Mouse (Mus musculus) embryonic facial prominence, embryonic 10.5 days (tissue): ENCODE measurements at regions not wholly inside any gene's neighbourhood (a gene's known extent, or its start where the extent isn't known, plus 50 kb on each side); places are given as distances from the start of the nearest gene placed in this dataset.
"Not testable (repeated sequence)": the region's sequence is repeated elsewhere in the genome, so short reads cannot be mapped to it uniquely, and the experiment has no call there.

Experiments used
- DNase-seq: peaks from one replicate; pipeline ENCODE4 v3.0.0-alpha.2; 2017; ENCODE audit warnings: low spot score
- H3K27ac ChIP-seq: fragments of 300-500 bp; sonication (generic); replicated peaks from 2 replicates; pipeline ENCODE4 v1.5.1; 2016; ENCODE audit warnings: mild to moderate bottlenecking
- H3K27me3 ChIP-seq: fragments of 300-500 bp; sonication (generic); replicated peaks from 2 replicates; pipeline ENCODE4 v1.6.1; 2016; ENCODE audit warnings: low read depth, mild to moderate bottlenecking; ENCODE audit not compliant: poor library complexity, severe bottlenecking
- H3K36me3 ChIP-seq: fragments of 300-500 bp; sonication (generic); replicated peaks from 2 replicates; pipeline ENCODE4 v1.6.1; 2016; ENCODE audit warnings: mild to moderate bottlenecking, moderate library complexity
- H3K4me1 ChIP-seq: fragments of 300-500 bp; sonication (generic); 2 replicates; pipeline ENCODE4 v1.6.1; 2016
- H3K4me3 ChIP-seq: fragments of 300-500 bp; sonication (generic); 2 replicates; pipeline ENCODE4 v1.5.1; 2016; ENCODE audit warnings: mild to moderate bottlenecking, moderate library complexity
- H3K9me3 ChIP-seq: fragments of 300-500 bp; sonication (generic); 2 replicates; pipeline ENCODE4 v1.6.1; 2016; ENCODE audit warnings: mild to moderate bottlenecking
- WGBS: fragments of 180-500 bp; shearing (Covaris S2); methylation state at CpG from one replicate; pipeline ENCODE4 v1.1.7; 2016; 5-methylcytosine and 5-hydroxymethylcytosine counted together

GRCm38 (mm10) chr14:120770579-120770978, 140.4 kb upstream of the Ipo5 start:
- no peak for DNase-seq
- no peaks in the 10 kb centered on the region for H3K4me1 ChIP-seq
- no peak overlapping the region for H3K27ac ChIP-seq
- 81% methylated on average over 3 of the region's 3 CpGs for WGBS
- no peaks in the 10 kb centered on the region for H3K36me3 ChIP-seq
- 0 out of 2 replicates have a peak, but pooled peaks cover 2% of the 10 kb centered on the region for H3K9me3 ChIP-seq
- H3K4me3 ChIP-seq, result no peak overlapping the region
- no peaks in the 10 kb centered on the region for H3K27me3 ChIP-seq

GRCm38 (mm10) chr14:120773001-120773400, 138.0 kb upstream of the Ipo5 start:
- H3K27me3 ChIP-seq, H3K9me3 ChIP-seq, H3K4me3 ChIP-seq, H3K36me3 ChIP-seq, H3K4me1 ChIP-seq, DNase-seq, H3K27ac ChIP-seq: not testable (repeated sequence)
- 80% methylated on average over 4 of the region's 4 CpGs for WGBS

DNA sequence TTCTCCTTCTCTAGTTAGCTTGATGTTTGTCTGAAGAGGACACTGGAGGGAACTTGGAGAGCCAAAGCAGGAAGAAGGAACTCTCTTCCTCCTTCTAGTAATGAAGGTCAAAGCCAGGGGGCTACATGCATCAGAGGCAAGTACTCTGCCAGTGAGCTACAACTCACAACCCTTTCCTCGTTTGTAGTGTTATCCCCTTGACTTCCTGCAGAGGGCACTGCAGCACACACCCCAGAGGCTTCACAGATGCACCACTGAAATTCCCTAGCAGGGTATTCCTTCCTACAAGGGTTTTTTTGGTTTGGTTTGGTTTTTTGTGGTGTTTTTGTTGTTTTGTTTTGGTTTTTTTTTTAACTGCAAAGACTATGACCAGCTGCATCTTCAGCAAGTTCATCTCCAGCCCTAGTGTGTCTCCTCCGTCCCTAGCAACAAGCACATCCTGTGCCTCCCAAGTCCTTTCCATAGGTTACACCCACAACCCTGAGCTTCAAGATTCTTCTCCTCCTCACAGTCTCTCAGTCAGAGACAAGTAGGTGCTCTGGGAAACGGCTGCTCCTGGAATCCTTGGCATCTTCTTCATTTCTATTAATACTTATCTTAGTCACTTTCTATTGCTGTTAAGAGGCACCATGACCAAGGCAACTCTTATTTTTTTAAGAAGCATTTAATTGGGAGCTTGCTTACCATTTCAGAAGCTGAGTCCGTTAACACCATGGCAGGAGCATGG, 119.0 kb upstream of the Ipo5 start:
- no peaks in the 10 kb centered on the region for H3K27me3 ChIP-seq
- DNase-seq, result no peak
- no peak overlapping the region for H3K4me3 ChIP-seq
- WGBS, result 79% methylated on average over 4 of the region's 4 CpGs
- H3K36me3 ChIP-seq, result no peaks in the 10 kb centered on the region
- H3K4me1 ChIP-seq, result no peaks in the 10 kb centered on the region
- H3K27ac ChIP-seq, result no peak overlapping the region
- H3K9me3 ChIP-seq, result no peaks in the 10 kb centered on the region

- no peak overlapping the region for H3K27ac ChIP-seq
- WGBS, result 80% methylated on average over 7 of the region's 7 CpGs
- H3K4me1 ChIP-seq, result peaks cover 3% of the 10 kb centered on the region; the same call in 1 of the 2 replicates
- no peak for DNase-seq
- H3K36me3 ChIP-seq, result no peaks in the 10 kb centered on the region
- H3K27me3 ChIP-seq, result peaks cover under 1% of the 10 kb centered on the region; the same call in 1 of the 2 replicates
- no peaks in the 10 kb centered on the region for H3K9me3 ChIP-seq
- H3K4me3 ChIP-seq, result no peak overlapping the region
Measured at GRCm38 (mm10) chr14:120797916-120798490, 113.0 kb upstream of the Ipo5 start.

DNA sequence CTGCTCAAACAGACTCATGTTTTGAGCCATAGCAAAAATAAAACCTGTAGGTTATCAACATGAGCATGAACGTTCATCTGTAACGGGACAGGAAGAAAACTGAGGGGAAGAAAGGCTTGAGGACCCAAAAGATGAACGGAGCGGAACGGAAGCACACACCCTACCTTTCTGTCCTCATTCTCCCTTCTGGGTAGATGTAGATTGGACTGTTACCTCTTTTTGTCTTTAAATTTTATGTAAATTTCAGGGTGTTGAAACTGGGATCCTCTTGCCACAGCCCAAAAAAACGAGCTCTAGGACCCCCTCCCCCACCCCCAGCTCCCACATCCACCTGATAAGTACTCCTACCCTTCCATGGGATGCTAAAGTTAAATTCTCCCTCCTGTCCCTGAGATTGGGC, 107.8 kb upstream of the Ipo5 start:
- Histone ChIP-seq H3K36me3 (no peaks in the 10 kb centered on the region), H3K27ac (0 out of 2 replicates have a peak overlapping the region, but pooled peaks have one; percentile 19), H3K4me1 (peaks cover 38% of the 10 kb centered on the region), H3K9me3 (no peaks in the 10 kb centered on the region; the same call in 1 of the 2 replicates), H3K4me3 (peak overlapping the region; percentile 36), H3K27me3 (peaks cover 12% of the 10 kb centered on the region)
- 54% methylated on average over 6 of the region's 6 CpGs for WGBS
- no peak for DNase-seq

GRCm38 (mm10) chr14:120803739-120804138, 107.3 kb upstream of the Ipo5 start:
- Histone ChIP-seq H3K4me1 (peaks cover 35% of the 10 kb centered on the region), H3K36me3 (no peaks in the 10 kb centered on the region), H3K4me3 (peak overlapping the region; percentile 36), H3K9me3 (no peaks in the 10 kb centered on the region; the same call in 1 of the 2 replicates), H3K27ac (peak overlapping the region; percentile 19), H3K27me3 (peaks cover 12% of the 10 kb centered on the region)
- peak; percentile 59 for DNase-seq
- WGBS, result 3% methylated on average over 12 of the region's 12 CpGs

DNA sequence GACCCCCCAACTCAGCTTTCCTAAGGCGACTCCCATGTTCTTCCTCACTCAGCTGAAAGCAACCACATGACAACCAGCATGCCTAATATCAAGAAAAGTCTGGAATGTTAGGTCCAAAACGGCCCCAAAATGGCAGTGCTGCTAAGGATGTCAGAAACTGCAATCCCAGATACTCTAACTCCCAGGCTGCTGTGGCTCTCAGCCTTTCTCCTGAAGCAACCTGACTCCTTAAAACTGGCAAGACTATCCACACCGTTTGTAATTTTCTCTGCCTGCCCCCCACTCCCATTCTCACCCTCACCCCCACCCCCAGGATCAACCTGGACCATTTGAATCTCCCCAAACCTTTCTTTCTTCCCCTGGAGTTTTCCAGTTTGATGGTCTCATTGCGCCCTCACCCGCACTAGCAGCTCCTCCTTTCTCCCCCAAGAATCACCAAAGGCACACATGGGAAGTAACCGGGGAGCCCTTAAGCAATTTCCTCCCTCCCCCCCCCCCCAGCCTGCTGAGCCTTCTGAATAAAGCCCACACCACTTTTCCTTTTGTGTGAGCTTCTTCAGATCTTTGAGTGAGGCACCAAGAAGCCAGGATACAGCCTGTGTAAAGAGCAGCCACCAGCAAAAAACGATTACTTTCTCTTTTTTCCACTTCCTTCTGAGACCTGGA, 106.7 kb upstream of the Ipo5 start:
- H3K9me3 ChIP-seq, result no peaks in the 10 kb centered on the region; the same call in 1 of the 2 replicates
- peak overlapping the region; percentile 36 for H3K4me3 ChIP-seq
- WGBS, result 15% methylated on average over 7 of the region's 7 CpGs
- no peaks in the 10 kb centered on the region for H3K36me3 ChIP-seq
- peaks cover 35% of the 10 kb centered on the region for H3K4me1 ChIP-seq
- peaks cover 12% of the 10 kb centered on the region for H3K27me3 ChIP-seq
- DNase-seq, result peak; percentile 18
- H3K27ac ChIP-seq, result peak overlapping the region; percentile 19

DNA sequence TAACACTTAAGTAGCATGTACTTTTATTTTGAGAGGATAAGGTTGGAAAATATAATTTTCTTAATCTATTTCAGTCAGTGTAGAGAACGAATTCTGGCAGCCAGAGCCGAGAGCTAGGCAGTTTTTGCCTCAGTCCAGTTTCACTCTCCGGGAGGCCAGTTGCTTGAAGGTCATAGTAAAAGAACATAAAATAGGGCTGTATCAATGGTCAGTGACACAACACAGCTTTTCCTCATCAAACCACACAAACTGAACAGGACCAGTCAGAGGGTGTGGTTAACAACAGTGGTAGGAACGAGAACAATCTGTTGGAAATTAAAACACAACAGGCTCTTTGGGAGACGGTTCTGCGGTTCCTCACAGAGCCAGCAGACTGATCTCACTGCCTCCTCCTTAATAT, 105.9 kb upstream of the Ipo5 start:
- no peaks in the 10 kb centered on the region for H3K36me3 ChIP-seq
- no peak overlapping the region for H3K27ac ChIP-seq
- no peaks in the 10 kb centered on the region; the same call in 1 of the 2 replicates for H3K9me3 ChIP-seq
- H3K4me3 ChIP-seq, result no peak overlapping the region
- DNase-seq, result no peak
- 53% methylated on average over 6 of the region's 6 CpGs for WGBS
- peaks cover 35% of the 10 kb centered on the region for H3K4me1 ChIP-seq
- peaks cover 12% of the 10 kb centered on the region for H3K27me3 ChIP-seq

GRCm38 (mm10) chr14:120805816-120806552, 105.0 kb upstream of the Ipo5 start:
- H3K9me3 ChIP-seq, H3K36me3 ChIP-seq, H3K4me3 ChIP-seq, H3K27ac ChIP-seq: not testable (repeated sequence)
- WGBS, result 47% methylated on average over 12 of the region's 12 CpGs
- H3K4me1 ChIP-seq, result peaks cover 35% of the 10 kb centered on the region
- peak; percentile 35 for DNase-seq
- H3K27me3 ChIP-seq, result peaks cover 12% of the 10 kb centered on the region

GRCm38 (mm10) chr14:120806553-120806893, 104.5 kb upstream of the Ipo5 start:
- no peak for DNase-seq

DNA sequence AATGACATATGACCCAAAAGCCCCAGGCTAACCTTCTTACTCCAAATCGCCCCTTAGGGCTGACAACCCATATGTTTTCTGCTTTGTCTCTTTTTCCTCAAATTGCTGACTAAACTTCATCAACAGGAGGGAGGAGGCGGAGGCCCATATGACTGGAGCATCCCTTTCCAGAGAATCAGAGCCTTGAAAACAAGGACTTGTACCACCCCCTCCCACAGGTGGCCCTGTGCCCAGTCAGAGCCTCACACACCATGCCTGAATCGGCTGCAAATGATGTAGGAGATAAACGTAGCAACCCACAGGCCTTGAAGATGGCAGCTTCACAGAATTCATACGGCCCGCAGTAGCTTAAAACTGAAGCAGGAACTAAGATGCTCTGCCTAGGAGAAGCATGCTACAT, 101.7 kb upstream of the Ipo5 start:
- H3K36me3 ChIP-seq, result no peaks in the 10 kb centered on the region
- WGBS, result 91% methylated on average over 6 of the region's 6 CpGs
- H3K9me3 ChIP-seq, result no peaks in the 10 kb centered on the region; the same call in 1 of the 2 replicates
- H3K4me3 ChIP-seq, result no peak overlapping the region
- peaks cover 3% of the 10 kb centered on the region; the same call in 1 of the 2 replicates for H3K27me3 ChIP-seq
- no peak overlapping the region for H3K27ac ChIP-seq
- no peak for DNase-seq
- peaks cover 22% of the 10 kb centered on the region for H3K4me1 ChIP-seq

More at GRCm38 (mm10) chr14:120806553-120806893, 104.5 kb upstream of the Ipo5 start:
- no peak overlapping the region for H3K27ac ChIP-seq
- H3K27me3 ChIP-seq, result peaks cover 12% of the 10 kb centered on the region
- WGBS, result 54% methylated on average over 6 of the region's 10 CpGs
- no peak overlapping the region for H3K4me3 ChIP-seq
- peaks cover 35% of the 10 kb centered on the region for H3K4me1 ChIP-seq
- H3K36me3 ChIP-seq, result no peaks in the 10 kb centered on the region
- H3K9me3 ChIP-seq, result no peaks in the 10 kb centered on the region; the same call in 1 of the 2 replicates

DNA sequence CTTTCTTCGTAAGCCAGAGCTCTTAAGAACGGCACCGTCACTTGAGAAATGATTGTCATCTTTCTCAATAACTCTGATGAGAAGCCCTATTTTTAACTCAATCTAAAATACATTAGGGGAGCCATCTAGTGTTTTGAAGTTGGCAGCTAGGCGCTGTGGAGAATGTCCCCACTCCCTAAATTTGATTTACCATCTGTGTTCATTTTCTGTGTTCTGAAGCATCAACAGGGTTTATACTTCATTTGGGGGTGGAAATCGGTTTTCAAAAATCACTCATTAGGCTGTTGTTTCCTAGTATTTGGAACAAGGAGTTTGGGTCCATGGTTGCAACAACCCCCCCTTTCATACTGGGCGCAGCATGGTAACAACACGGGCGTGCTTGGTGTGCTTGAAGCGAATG, 97.1 kb upstream of the Ipo5 start:
- DNase-seq, result no peak
- H3K36me3 ChIP-seq, result no peaks in the 10 kb centered on the region
- no peaks in the 10 kb centered on the region for H3K9me3 ChIP-seq
- no peak overlapping the region for H3K4me3 ChIP-seq
- H3K27me3 ChIP-seq, result no peaks in the 10 kb centered on the region
- H3K4me1 ChIP-seq, result no peaks in the 10 kb centered on the region
- 91% methylated on average over 9 of the region's 9 CpGs for WGBS
- no peak overlapping the region for H3K27ac ChIP-seq
